Mouse (Mus musculus) embryonic facial prominence, embryonic 11.5 days (tissue): ENCODE measurements around the gene Rbl1. TPM values are rescaled to one million over a fixed set of nuclear protein-coding genes. Genes with fewer than 3 reads are reported as not detected.
A peak's percentile ranks its signal among the peaks of the same experiment; 100 is the strongest.

Experiments used
- ATAC-seq: fragments of 200-750 bp; cut with Nextera tagmentation; replicated peaks from 2 replicates; pipeline ENCODE4 v1.8.0; 2017; ENCODE audit warnings: low read depth; ENCODE audit not compliant: insufficient number of reproducible peaks, low FRiP score, low TSS enrichment
- DNase-seq: peaks from one replicate; pipeline ENCODE4 v3.0.0-alpha.2; 2015; ENCODE audit warnings: low spot score
- H3K27ac ChIP-seq: fragments of 300-500 bp; sonication (generic); replicated peaks from 2 replicates; pipeline ENCODE4 v1.5.1; 2014; ENCODE audit warnings: mild to moderate bottlenecking, low read depth, low read length, control low read depth
- H3K27me3 ChIP-seq: fragments of 300-500 bp; sonication (generic); 2 replicates; pipeline ENCODE4 v1.6.1; 2014; ENCODE audit warnings: mild to moderate bottlenecking, low read length, moderate library complexity, mixed read lengths; ENCODE audit not compliant: control insufficient read depth, insufficient read depth
- H3K36me3 ChIP-seq: fragments of 300-500 bp; sonication (generic); replicated peaks from 2 replicates; pipeline ENCODE4 v1.6.1; 2014; ENCODE audit warnings: low read depth, mild to moderate bottlenecking, low read length, moderate library complexity, mixed read lengths; ENCODE audit not compliant: control insufficient read depth, insufficient read depth
- H3K4me1 ChIP-seq: fragments of 300-500 bp; sonication (generic); 2 replicates; pipeline ENCODE4 v1.6.1; 2014; ENCODE audit warnings: low read length, mixed read lengths; ENCODE audit not compliant: control insufficient read depth, insufficient read depth
- H3K4me2 ChIP-seq: fragments of 300-500 bp; sonication (generic); 2 replicates; pipeline ENCODE4 v1.6.1; 2014; ENCODE audit warnings: low read depth, mild to moderate bottlenecking, control low read depth, low read length, moderate library complexity
- H3K4me3 ChIP-seq: fragments of 300-500 bp; sonication (generic); 2 replicates; pipeline ENCODE4 v1.5.1; 2014; ENCODE audit warnings: low read depth, low read length, control low read depth
- H3K9ac ChIP-seq: fragments of 300-500 bp; sonication (generic); replicated peaks from 2 replicates; pipeline ENCODE4 v1.6.1; 2014; ENCODE audit warnings: mild to moderate bottlenecking, control low read depth, low read length
- H3K9me3 ChIP-seq: fragments of 300-500 bp; sonication (generic); replicated peaks from 2 replicates; pipeline ENCODE4 v1.6.1; 2016; ENCODE audit warnings: mild to moderate bottlenecking, low read length, inconsistent platforms, mixed read lengths; ENCODE audit not compliant: control insufficient read depth
- WGBS: fragments of 180-500 bp; shearing (Covaris S2); extraction: QIAGEN DNeasy Blood & Tissue Kit; methylation state at CpG from one replicate; pipeline ENCODE4 v1.1.7; 2014; 5-methylcytosine and 5-hydroxymethylcytosine counted together
- polyA plus RNA-seq: library from polyadenylated mRNA; unstranded; fragments of >200 nt; fragmentation: Nextera tagmentation; extraction: Ambion mirVana; gene quantifications from 2 replicates; pipeline ENCODE4 v1.2.1, GENCODE M21; 2014

Gene Rbl1
- polyA plus RNA-seq, 1 experiment from 2014 or later = 40.4 TPM

DNA sequence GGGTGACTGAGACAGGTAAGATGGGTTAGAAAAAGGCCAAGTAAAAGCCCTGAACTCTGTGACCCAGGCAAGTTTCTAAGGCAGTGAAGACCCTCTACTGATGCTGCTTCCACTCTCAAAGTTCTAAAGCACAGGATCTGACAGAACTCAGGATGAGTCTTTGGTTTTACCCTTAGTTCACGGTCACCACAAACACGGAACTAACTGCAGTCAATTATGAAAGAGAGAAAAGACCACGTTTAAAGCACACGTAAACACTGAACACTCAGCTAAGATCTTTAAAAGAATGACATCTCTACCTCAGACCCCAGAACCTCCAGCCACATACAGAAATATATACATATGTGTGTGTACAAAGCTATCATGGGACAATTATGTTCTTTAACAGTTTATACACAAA, 75.2 kb downstream of the Rbl1 start:
- Histone ChIP-seq H3K27me3 (no peaks in the 10 kb centered on the region), H3K9me3 (no peaks in the 10 kb centered on the region), H3K9ac (no peak overlapping the region), H3K4me2 (no peak overlapping the region), H3K4me3 (no peak overlapping the region), H3K36me3 (no peaks in the 10 kb centered on the region), H3K27ac (no peak overlapping the region), H3K4me1 (no peaks in the 10 kb centered on the region)
- WGBS = 90% methylated on average over 4 of the region's 4 CpGs
- ATAC-seq (no peak), DNase-seq (no peak)

DNA sequence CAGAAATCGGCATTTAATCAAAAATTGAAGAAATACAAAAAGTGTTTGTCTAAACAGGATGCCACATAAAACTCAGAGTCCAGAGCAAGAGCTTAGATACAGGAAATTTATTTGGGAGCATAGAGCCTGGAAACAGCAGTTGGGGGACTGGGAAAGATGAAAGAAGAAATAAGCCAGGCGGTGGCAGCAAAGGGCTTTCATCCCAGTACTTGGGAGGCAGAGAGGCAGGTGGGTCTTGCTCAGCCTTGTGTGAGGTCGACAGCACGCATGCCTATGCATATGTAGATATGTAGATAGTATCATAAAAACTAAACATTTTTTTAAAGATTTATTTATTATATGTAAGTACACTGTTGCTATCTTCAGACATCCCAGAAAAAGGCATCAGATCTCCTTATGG, 76.3 kb downstream of the Rbl1 start:
- no peak overlapping the region for H3K27ac ChIP-seq
- no peaks in the 10 kb centered on the region; the same call in 1 of the 2 replicates for H3K36me3 ChIP-seq
- H3K27me3 ChIP-seq = no peaks in the 10 kb centered on the region
- no peaks in the 10 kb centered on the region for H3K4me1 ChIP-seq
- H3K9ac ChIP-seq = no peak overlapping the region
- WGBS = 67% methylated on average over 4 of the region's 4 CpGs
- ATAC-seq = no peak
- peak; percentile 23 for DNase-seq
- no peak overlapping the region for H3K4me3 ChIP-seq
- H3K9me3 ChIP-seq = no peaks in the 10 kb centered on the region
- H3K4me2 ChIP-seq = no peak overlapping the region

DNA sequence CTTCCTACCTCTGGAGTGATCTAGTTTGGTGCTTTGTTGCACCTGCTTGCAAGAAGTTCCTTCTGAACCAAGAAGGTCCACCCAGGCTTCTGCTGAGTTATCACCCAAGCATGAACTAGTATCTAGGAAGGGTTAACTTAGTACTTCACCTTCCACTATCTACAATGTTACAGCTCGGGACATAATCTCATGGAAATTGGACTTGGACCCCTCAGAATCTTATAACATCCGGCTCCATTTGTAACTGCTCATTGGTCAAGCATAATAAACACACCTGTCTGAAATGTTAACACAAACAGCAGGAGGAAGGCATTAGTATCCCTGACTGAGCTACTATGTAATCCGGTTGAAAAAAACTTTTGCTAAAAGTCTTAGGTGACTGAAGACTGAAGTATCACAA, 77.0 kb downstream of the Rbl1 start:
- H3K4me3 ChIP-seq = no peak overlapping the region
- DNase-seq (no peak), ATAC-seq (no peak)
- H3K4me1 ChIP-seq = no peaks in the 10 kb centered on the region
- H3K27ac ChIP-seq = no peak overlapping the region
- H3K9me3 ChIP-seq = no peaks in the 10 kb centered on the region
- H3K9ac ChIP-seq = no peak overlapping the region
- 87% methylated on average over 3 of the region's 3 CpGs for WGBS
- no peak overlapping the region for H3K4me2 ChIP-seq
- H3K27me3 ChIP-seq = no peaks in the 10 kb centered on the region
- no peaks in the 10 kb centered on the region; the same call in 1 of the 2 replicates for H3K36me3 ChIP-seq

DNA sequence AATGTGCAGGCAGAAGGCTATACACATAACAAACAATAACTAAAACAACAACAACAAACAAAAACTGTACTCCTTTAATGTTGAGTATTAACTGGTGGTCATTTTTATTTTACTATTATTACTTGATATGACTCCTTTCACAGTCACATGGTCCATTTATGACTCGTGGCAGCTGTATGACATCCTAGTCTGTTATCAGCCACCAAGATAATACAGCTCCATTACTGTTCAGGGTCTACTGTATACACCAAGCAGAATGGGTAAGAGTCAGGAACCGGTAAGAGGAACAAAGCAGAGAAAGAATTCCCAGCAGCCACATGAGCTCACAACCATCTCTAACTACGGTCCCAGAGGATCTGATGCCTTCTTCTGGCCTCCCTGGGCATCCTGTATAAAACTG, 79.1 kb downstream of the Rbl1 start:
- Histone ChIP-seq H3K9ac (no peak overlapping the region), H3K27me3 (no peaks in the 10 kb centered on the region), H3K36me3 (peaks cover 2% of the 10 kb centered on the region; the same call in 1 of the 2 replicates), H3K4me3 (no peak overlapping the region), H3K9me3 (no peaks in the 10 kb centered on the region), H3K27ac (no peak overlapping the region), H3K4me1 (no peaks in the 10 kb centered on the region), H3K4me2 (no peak overlapping the region)
- no peak for ATAC-seq
- no peak for DNase-seq
- WGBS = 90% methylated on average over 3 of the region's 3 CpGs

DNA sequence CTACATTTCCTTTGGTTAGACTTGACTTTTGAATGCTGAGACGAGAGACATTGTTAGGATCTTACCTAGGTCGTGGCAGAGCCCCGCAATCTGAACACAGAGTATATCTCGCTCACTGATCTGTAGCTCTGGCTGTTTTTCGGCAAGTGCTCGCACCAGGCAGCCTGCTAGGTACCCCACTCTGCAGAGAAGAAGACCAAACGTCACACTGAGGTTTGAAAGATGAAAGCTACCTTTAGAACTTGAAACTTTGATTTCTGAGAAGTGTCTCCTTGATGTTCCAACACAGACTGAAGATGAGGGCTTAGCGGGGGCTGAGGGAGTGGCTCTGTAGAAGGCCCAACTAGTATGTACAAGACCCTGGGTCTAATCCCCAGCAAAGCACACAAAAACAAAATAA, 82.6 kb downstream of the Rbl1 start:
- H3K36me3 ChIP-seq = peaks cover 2% of the 10 kb centered on the region; the same call in 1 of the 2 replicates

DNA sequence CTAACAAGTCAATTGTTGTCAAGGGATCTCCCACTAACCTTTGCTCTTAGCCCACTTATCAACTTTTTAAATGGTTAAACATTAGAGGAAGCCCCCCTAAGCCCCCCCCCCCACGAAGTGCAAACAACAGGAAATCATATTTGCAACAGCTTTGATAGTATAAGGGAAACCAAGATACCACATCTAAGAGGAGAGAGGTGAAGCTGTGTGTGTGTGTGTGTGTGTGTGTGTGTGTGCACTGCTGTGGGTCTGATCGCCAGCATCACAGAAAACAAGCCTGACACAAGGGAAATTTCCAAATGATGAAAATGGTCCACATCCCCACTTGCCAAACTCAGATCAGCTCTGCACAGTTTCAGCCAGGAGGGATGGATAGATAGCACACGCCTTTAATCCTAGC, 85.3 kb downstream of the Rbl1 start:
- no peaks in the 10 kb centered on the region for H3K9me3 ChIP-seq
- no peaks in the 10 kb centered on the region for H3K4me1 ChIP-seq
- H3K27ac ChIP-seq = no peak overlapping the region
- ATAC-seq (no peak), DNase-seq (no peak)
- no peak overlapping the region for H3K4me2 ChIP-seq
- peaks cover 3% of the 10 kb centered on the region; the same call in 1 of the 2 replicates for H3K36me3 ChIP-seq
- no peak overlapping the region for H3K9ac ChIP-seq
- H3K27me3 ChIP-seq = no peaks in the 10 kb centered on the region
- H3K4me3 ChIP-seq = no peak overlapping the region
- 77% methylated on average over 3 of the region's 3 CpGs for WGBS

More for the DNA sequence above, 82.6 kb downstream of the Rbl1 start:
- Histone ChIP-seq H3K9me3 (no peaks in the 10 kb centered on the region), H3K4me2 (no peak overlapping the region), H3K27me3 (no peaks in the 10 kb centered on the region), H3K4me3 (no peak overlapping the region), H3K4me1 (no peaks in the 10 kb centered on the region), H3K9ac (no peak overlapping the region), H3K27ac (no peak overlapping the region)
- WGBS = 92% methylated on average over 8 of the region's 8 CpGs
- ATAC-seq (no peak), DNase-seq (no peak)

DNA sequence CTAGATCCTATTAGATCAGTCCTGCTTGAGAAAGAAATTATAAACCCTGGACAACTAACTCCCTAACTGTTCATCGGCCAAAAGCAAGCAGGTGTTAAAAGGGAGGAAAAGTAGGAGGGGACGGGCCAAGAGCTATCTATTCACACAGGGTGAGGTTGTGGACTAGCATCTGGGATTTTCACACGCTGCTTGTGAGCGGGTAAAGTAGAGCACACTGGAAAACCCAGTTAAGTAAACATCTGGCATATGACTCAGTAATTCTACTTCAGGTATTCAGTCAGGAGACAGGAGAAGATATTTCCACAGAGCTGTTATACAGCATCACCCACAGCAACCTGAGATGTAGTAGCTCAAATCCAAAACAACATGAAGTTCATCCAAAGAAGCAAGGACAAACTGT, 85.8 kb downstream of the Rbl1 start:
- no peak for DNase-seq
- Histone ChIP-seq H3K4me2 (no peak overlapping the region), H3K9ac (no peak overlapping the region), H3K27me3 (no peaks in the 10 kb centered on the region), H3K4me3 (no peak overlapping the region), H3K4me1 (no peaks in the 10 kb centered on the region), H3K9me3 (no peaks in the 10 kb centered on the region), H3K27ac (no peak overlapping the region), H3K36me3 (peaks cover 6% of the 10 kb centered on the region; the same call in 1 of the 2 replicates)
- no peak for ATAC-seq
- WGBS = 88% methylated on average over 4 of the region's 4 CpGs

DNA sequence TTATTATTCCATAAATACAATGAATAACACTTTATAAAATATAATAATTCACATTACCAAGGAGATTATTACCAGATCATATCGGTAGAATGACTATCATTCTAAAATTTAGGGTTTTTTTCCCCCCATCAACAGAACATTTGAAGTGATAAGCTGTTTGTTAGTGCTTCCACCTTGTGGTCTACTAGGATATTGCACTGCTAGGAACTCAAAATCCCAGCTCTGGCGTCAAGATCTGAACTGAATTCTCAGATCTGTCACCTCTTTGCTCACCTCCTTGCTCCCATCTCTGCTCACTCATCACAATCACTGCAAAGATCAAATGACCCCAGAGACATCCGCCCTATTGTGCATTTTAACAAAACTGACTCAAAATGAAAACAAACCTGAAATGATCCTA, 87.4 kb downstream of the Rbl1 start:
- DNase-seq = peak; percentile 69

More for the DNA sequence above, 87.4 kb downstream of the Rbl1 start:
- Histone ChIP-seq H3K36me3 (0 out of 2 replicates have a peak, but pooled peaks cover 6% of the 10 kb centered on the region), H3K9ac (no peak overlapping the region), H3K4me3 (no peak overlapping the region), H3K4me1 (no peaks in the 10 kb centered on the region), H3K4me2 (no peak overlapping the region), H3K9me3 (no peaks in the 10 kb centered on the region), H3K27me3 (no peaks in the 10 kb centered on the region), H3K27ac (no peak overlapping the region)
- 21% methylated on average over 3 of the region's 3 CpGs for WGBS
- no peak for ATAC-seq
